Mouse (Mus musculus) testis, adult 2 months (tissue): ENCODE measurements around the gene Speer4e. TPM values are rescaled to one million over a fixed set of nuclear protein-coding genes. Genes with fewer than 3 reads are reported as not detected.
"Not testable (repeated sequence)": the region's sequence is repeated elsewhere in the genome, so short reads cannot be mapped to it uniquely, and the experiment has no call there.

Experiments
- H3K27ac ChIP-seq: fragments of 200-500 bp; 2 replicates; pipeline ENCODE4 v1.5.1; 2012; ENCODE audit warnings: low read depth, low read length; ENCODE audit not compliant: control insufficient read depth, insufficient read depth
- H3K27me3 ChIP-seq: fragments of 200-500 bp; 2 replicates; pipeline ENCODE4 v1.6.1; 2012; ENCODE audit warnings: mild to moderate bottlenecking, low read length, moderate library complexity; ENCODE audit not compliant: control insufficient read depth, insufficient read depth
- H3K36me3 ChIP-seq: fragments of 200-500 bp; 2 replicates; pipeline ENCODE4 v1.6.1; 2012; ENCODE audit warnings: mild to moderate bottlenecking, low read length; ENCODE audit not compliant: control insufficient read depth, insufficient read depth
- H3K4me1 ChIP-seq: fragments of 200-500 bp; 2 replicates; pipeline ENCODE4 v1.6.1; 2012; ENCODE audit warnings: low read length; ENCODE audit not compliant: control insufficient read depth, insufficient read depth
- H3K4me3 ChIP-seq: fragments of 200-500 bp; 2 replicates; pipeline ENCODE4 v1.5.1; 2012; ENCODE audit warnings: low read depth, mild to moderate bottlenecking, low read length, moderate library complexity, mixed read lengths; ENCODE audit not compliant: control insufficient read depth
- POLR2A ChIP-seq: fragments of 200-500 bp; IDR thresholded peaks from 2 replicates; pipeline ENCODE4 v1.6.1; 2012; ENCODE audit warnings: low read depth, mild to moderate bottlenecking, inconsistent platforms, low read length, moderate library complexity; ENCODE audit not compliant: control insufficient read depth
- polyA plus RNA-seq: library from polyadenylated mRNA; depleted of rRNA; stranded (reverse); fragments of >200 nt; gene quantifications from 2 replicates; pipeline ENCODE4 v1.2.3, GENCODE M21; 2012; rRNA removed

The Speer4e gene
- polyA plus RNA-seq: 3.2 and 4.1 TPM in 2 replicates

- H3K4me3 ChIP-seq: peak within 1 kb of the TSS; percentile 82
These were observed at the start of gene Speer4e for GRCm38 (mm10) chr5:14938329-14938728. Speer4e (minus strand) TSS chr5:14938429.

GRCm38 (mm10) chr5:14986649-14987387, 48.6 kb upstream of the Speer4e start:
- H3K27ac ChIP-seq, H3K4me1 ChIP-seq, H3K27me3 ChIP-seq, H3K4me3 ChIP-seq, H3K36me3 ChIP-seq: not testable (repeated sequence)

More at GRCm38 (mm10) chr5:14938329-14938728, at the start of gene Speer4e:
- not testable (repeated sequence) for H3K36me3 ChIP-seq, H3K27ac ChIP-seq, H3K27me3 ChIP-seq, H3K4me1 ChIP-seq

GRCm38 (mm10) chr5:14978835-14979234, 40.6 kb upstream of the Speer4e start, which contains the start of gene Gm10354:
Gm10354 (minus strand) TSS chr5:14978935.
- H3K27ac ChIP-seq, H3K4me1 ChIP-seq, H3K27me3 ChIP-seq, H3K36me3 ChIP-seq: not testable (repeated sequence)
- TF ChIP-seq POLR2A: 0 out of 2 replicates have a peak, but pooled peaks have one; percentile 20
- H3K4me3 ChIP-seq: peak within 1 kb of the TSS; percentile 62; the same call in 1 of the 2 replicates

GRCm38 (mm10) chr5:14977368-14977767, 39.1 kb upstream of the Speer4e start:
- H3K27ac ChIP-seq, H3K4me1 ChIP-seq, H3K27me3 ChIP-seq, H3K36me3 ChIP-seq: not testable (repeated sequence)
- H3K4me3 ChIP-seq: peak overlapping the region; percentile 69

- H3K27ac ChIP-seq, H3K4me1 ChIP-seq, H3K27me3 ChIP-seq, H3K4me3 ChIP-seq, H3K36me3 ChIP-seq: not testable (repeated sequence)
These were observed 37.1 kb upstream of the Speer4e start for GRCm38 (mm10) chr5:14975294-14975693.

- not testable (repeated sequence) for H3K27ac ChIP-seq, H3K27me3 ChIP-seq, H3K4me3 ChIP-seq, H3K36me3 ChIP-seq, H3K4me1 ChIP-seq
These were observed 34.6 kb upstream of the Speer4e start for GRCm38 (mm10) chr5:14972841-14973240.

GRCm38 (mm10) chr5:14963821-14964220, 25.6 kb upstream of the Speer4e start:
- H3K27me3 ChIP-seq, H3K4me3 ChIP-seq, H3K27ac ChIP-seq, H3K36me3 ChIP-seq, H3K4me1 ChIP-seq: not testable (repeated sequence)

GRCm38 (mm10) chr5:14961502-14961901, 23.3 kb upstream of the Speer4e start:
- H3K27ac ChIP-seq, H3K4me1 ChIP-seq, H3K4me3 ChIP-seq, H3K36me3 ChIP-seq, H3K27me3 ChIP-seq: not testable (repeated sequence)

GRCm38 (mm10) chr5:14955928-14956706, 17.9 kb upstream of the Speer4e start:
- H3K36me3 ChIP-seq, H3K27ac ChIP-seq, H3K4me3 ChIP-seq, H3K27me3 ChIP-seq, H3K4me1 ChIP-seq: not testable (repeated sequence)

GRCm38 (mm10) chr5:14953587-14953986, 15.4 kb upstream of the Speer4e start:
- H3K4me1 ChIP-seq, H3K4me3 ChIP-seq, H3K36me3 ChIP-seq, H3K27me3 ChIP-seq, H3K27ac ChIP-seq: not testable (repeated sequence)

- H3K4me3 ChIP-seq, H3K4me1 ChIP-seq, H3K27ac ChIP-seq, H3K27me3 ChIP-seq, H3K36me3 ChIP-seq: not testable (repeated sequence)
These were observed 14.5 kb upstream of the Speer4e start for GRCm38 (mm10) chr5:14952749-14953148.

GRCm38 (mm10) chr5:14951822-14952221, 13.6 kb upstream of the Speer4e start:
- not testable (repeated sequence) for H3K36me3 ChIP-seq, H3K27me3 ChIP-seq, H3K4me3 ChIP-seq, H3K4me1 ChIP-seq, H3K27ac ChIP-seq
